Mouse (Mus musculus) thymus, postnatal 14 days (tissue): ENCODE measurements around the gene Wdr18.
A peak's percentile ranks its signal among the peaks of the same experiment; 100 is the strongest.

Experiments
- DNase-seq: peaks from one replicate; pipeline ENCODE4 v3.0.0; 2021

Wdr18 gene

GRCm38 (mm10) chr10:79927324-79928029 is 32.5 kb upstream of the Wdr18 start:
- peak; percentile 89 for DNase-seq

- peak; percentile 54 for DNase-seq
Observed at GRCm38 (mm10) chr10:79928030-79928694, 31.8 kb upstream of the Wdr18 start.

GRCm38 (mm10) chr10:79928907-79929701 is 30.8 kb upstream of the Wdr18 start:
- DNase-seq, result no peak

GRCm38 (mm10) chr10:79929967-79930825 is 29.8 kb upstream of the Wdr18 start:
- DNase-seq, result no peak

GRCm38 (mm10) chr10:79930826-79931186 is 29.1 kb upstream of the Wdr18 start:
- no peak for DNase-seq

GRCm38 (mm10) chr10:79931797-79932196 is 28.2 kb upstream of the Wdr18 start:
- no peak for DNase-seq

- no peak for DNase-seq
Observed at GRCm38 (mm10) chr10:79932736-79933135, 27.2 kb upstream of the Wdr18 start.

GRCm38 (mm10) chr10:79933145-79933679 is 26.7 kb upstream of the Wdr18 start:
- DNase-seq, result no peak

GRCm38 (mm10) chr10:79933861-79934260 is 26.1 kb upstream of the Wdr18 start:
- DNase-seq, result no peak

- DNase-seq, result no peak
Observed at GRCm38 (mm10) chr10:79934272-79934721, 25.7 kb upstream of the Wdr18 start.

- DNase-seq, result no peak
Observed at GRCm38 (mm10) chr10:79934794-79935569, 25.0 kb upstream of the Wdr18 start.

- no peak for DNase-seq
Observed at GRCm38 (mm10) chr10:79936284-79936910, 23.6 kb upstream of the Wdr18 start.

GRCm38 (mm10) chr10:79936911-79937441 is 23.0 kb upstream of the Wdr18 start:
- peak; percentile 64 for DNase-seq

- DNase-seq, result no peak
Observed at GRCm38 (mm10) chr10:79937775-79938526, 22.0 kb upstream of the Wdr18 start.

GRCm38 (mm10) chr10:79940749-79941148 is 19.2 kb upstream of the Wdr18 start:
- no peak for DNase-seq

- DNase-seq, result no peak
Observed at GRCm38 (mm10) chr10:79942988-79943387, 17.0 kb upstream of the Wdr18 start.

- no peak for DNase-seq
Observed at GRCm38 (mm10) chr10:79943471-79943901, 16.5 kb upstream of the Wdr18 start.

- DNase-seq, result no peak
Observed at GRCm38 (mm10) chr10:79945507-79946234, 14.3 kb upstream of the Wdr18 start.

- no peak for DNase-seq
Observed at GRCm38 (mm10) chr10:79946752-79947322, 13.1 kb upstream of the Wdr18 start.
